30 mouse cellular contexts compared by ENCODE assay signal in genomic region chr15:99813639-99814038, GRCm38 (mm10).
"Had no signal": no experiment of that assay in that cellular context is flagged by ENCODE, and none has a peak within 500 bp of the region (broad histone marks: within the 10 kb centered on the region; RNA-seq: fewer than 3 reads in every experiment).

No protein-coding gene starts in this region.

- H3K27ac ChIP-seq: limb, embryonic 10.5 days; limb, embryonic 12.5 days; limb, embryonic 13.5 days; limb, embryonic 15.5 days; liver, embryonic 12.5 days; liver, embryonic 13.5 days; liver, embryonic 14.5 days; liver, embryonic 15.5 days; lung, embryonic 15.5 days; midbrain, embryonic 10.5 days; midbrain, embryonic 12.5 days; midbrain, embryonic 13.5 days; midbrain, embryonic 15.5 days; neural tube, embryonic 12.5 days had no signal

- DNase-seq: left cerebral cortex, postnatal 4 days; liver; liver, embryonic 13.5 days; liver, postnatal 0 days; lung, adult 18-20 months; lung, adult 2 months; lung, embryonic 14.5 days; lung, postnatal 10 days; lung, postnatal 14 days; lung, postnatal 36 days; lung, postnatal 4 days; midbrain, embryonic 14.5 days had no signal

- H3K9me3 ChIP-seq: limb, embryonic 10.5 days; limb, embryonic 15.5 days; liver, embryonic 12.5 days; liver, embryonic 13.5 days; liver, embryonic 15.5 days; lung, embryonic 15.5 days; midbrain, embryonic 12.5 days; midbrain, embryonic 13.5 days; midbrain, embryonic 15.5 days; neural tube, embryonic 12.5 days had no signal

- H3K4me1 ChIP-seq: liver, embryonic 13.5 days; liver, embryonic 15.5 days; lung, embryonic 15.5 days had no signal

- H3K27me3 ChIP-seq: limb, embryonic 12.5 days; limb, embryonic 13.5 days; limb, embryonic 15.5 days; liver, embryonic 12.5 days; liver, embryonic 13.5 days; liver, embryonic 15.5 days; lung, embryonic 15.5 days; megakaryocyte, embryonic 14.5 days; midbrain, embryonic 12.5 days; midbrain, embryonic 13.5 days; midbrain, embryonic 15.5 days; neural tube, embryonic 12.5 days had no signal

- H3K36me3 ChIP-seq: midbrain, embryonic 12.5 days; midbrain, embryonic 13.5 days; midbrain, embryonic 15.5 days; neural tube, embryonic 12.5 days had no signal

- ATAC-seq: liver, embryonic 12.5 days; liver, postnatal 0 days; lung, postnatal 0 days; midbrain, embryonic 13.5 days; midbrain, embryonic 15.5 days; midbrain, embryonic 16.5 days had no signal

- H3K4me3 ChIP-seq: limb, embryonic 10.5 days; limb, embryonic 12.5 days; limb, embryonic 13.5 days; limb, embryonic 15.5 days; liver, embryonic 12.5 days; liver, embryonic 13.5 days; liver, embryonic 15.5 days; lung, embryonic 15.5 days; megakaryocyte, embryonic 14.5 days; midbrain, embryonic 10.5 days; midbrain, embryonic 12.5 days; midbrain, embryonic 13.5 days; midbrain, embryonic 15.5 days; neural tube, embryonic 12.5 days had no signal

- H3K9ac ChIP-seq: limb, embryonic 12.5 days; limb, embryonic 13.5 days; limb, embryonic 15.5 days; liver, embryonic 12.5 days; liver, embryonic 13.5 days; liver, embryonic 14.5 days; liver, embryonic 15.5 days; liver, postnatal 0 days; lung, embryonic 14.5 days; lung, embryonic 15.5 days; midbrain, embryonic 12.5 days; midbrain, embryonic 13.5 days; midbrain, embryonic 15.5 days; neural tube, embryonic 12.5 days had no signal

- H3K4me2 ChIP-seq: limb, embryonic 12.5 days; limb, embryonic 13.5 days; limb, embryonic 15.5 days; liver, embryonic 11.5 days; liver, embryonic 12.5 days; liver, embryonic 13.5 days; liver, embryonic 15.5 days; lung, embryonic 14.5 days; lung, embryonic 15.5 days; midbrain, embryonic 11.5 days; midbrain, embryonic 12.5 days; midbrain, embryonic 13.5 days; midbrain, embryonic 15.5 days; neural tube, embryonic 12.5 days had no signal
